Comparison of ENCODE assay signal across 20 mouse cellular contexts in the genomic region with DNA sequence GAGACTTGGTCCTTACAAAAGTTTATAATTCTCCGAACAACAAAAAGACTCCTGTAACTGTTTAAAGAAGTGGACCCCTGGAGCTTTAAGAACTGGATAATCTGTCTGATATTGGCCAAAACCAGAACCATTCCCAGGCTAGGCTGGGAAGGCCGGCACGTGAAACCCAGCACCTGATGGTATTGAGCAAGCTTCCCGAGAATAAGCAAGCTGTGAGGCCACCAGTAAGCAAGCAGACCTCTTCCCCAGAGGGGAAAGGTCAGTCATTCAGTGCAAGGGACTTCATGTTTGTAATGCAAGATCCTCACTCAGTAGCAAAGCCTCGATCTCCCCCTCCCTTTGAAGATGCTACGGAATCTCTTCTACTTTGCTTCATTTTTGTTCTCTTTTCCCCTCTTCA. TPM values are rescaled to one million over a fixed set of nuclear protein-coding genes. Genes with fewer than 3 reads are reported as not detected.
A peak's percentile ranks its signal among the peaks of the same experiment; 100 is the strongest.
DNase-seq lines count a peak whose midpoint lies in the region; ATAC-seq and TF ChIP-seq lines count a peak whose summit lies in the region.
"Had no signal": no experiment of that assay in that cellular context is flagged by ENCODE, and none has a peak within 500 bp of the region (broad histone marks: within the 10 kb centered on the region; RNA-seq: fewer than 3 reads in every experiment).

No protein-coding gene starts in this region.

- peaks cover 2% of the 10 kb centered on the region; the same call in 1 of the 2 replicates for H3K4me1 ChIP-seq in lung, adult 2 months (ENCODE audit: control insufficient read depth, insufficient read depth, low read length)
- H3K4me1 ChIP-seq in liver, postnatal 0 days (ENCODE audit: insufficient read depth): peaks cover 17% of the 10 kb centered on the region

- no peaks in the 10 kb centered on the region for H3K9me3 ChIP-seq in liver, postnatal 0 days (ENCODE audit: low read length)
- H3K9me3 ChIP-seq: embryonic facial prominence, embryonic 15.5 days; forebrain, embryonic 10.5 days; heart, embryonic 13.5 days; hindbrain, embryonic 15.5 days had no signal

- DNase-seq in kidney, adult 18-20 months: peak; percentile 11
- DNase-seq in kidney, postnatal 14 days: no peak
- peak; percentile 32 for DNase-seq in lung, postnatal 36 days
- DNase-seq in lung, adult 2 months: no peak
- DNase-seq in liver, postnatal 0 days: peak; percentile 49
- no peak for DNase-seq in right cerebral cortex, postnatal 25 days
- DNase-seq: adrenal gland, postnatal 10 days; cerebellum, adult 11-12 months; cerebellum, adult 9-10 months; cerebellum, postnatal 25 days; gastrocnemius, adult 2 months; gastrocnemius, postnatal 25 days; heart, adult 11 months; heart, postnatal 36 days had no signal

- TF ChIP-seq EP300 in liver, postnatal 0 days (IDR thresholded peaks at IDR 0.05; ENCODE audit: low read depth): peak; percentile 78

- H3K27ac ChIP-seq in liver, postnatal 0 days (ENCODE audit: low read depth): peak overlapping the region; percentile 36
- H3K27ac ChIP-seq: embryonic facial prominence, embryonic 15.5 days; forebrain, embryonic 10.5 days; gastrocnemius, adult 2 months; heart, embryonic 13.5 days; hindbrain, embryonic 15.5 days had no signal

- WGBS in lung, adult 2 months: 73% methylated on average over 6 of the region's 6 CpGs
- WGBS in liver, postnatal 0 days (ENCODE audit: insufficient replicate concordance): 66% methylated on average over 6 of the region's 6 CpGs

- H3K4me3 ChIP-seq in lung, adult 2 months (replicated peaks; ENCODE audit: extremely low read depth, low read depth, low read length): no peak overlapping the region
- no peak overlapping the region for H3K4me3 ChIP-seq in liver, postnatal 0 days (ENCODE audit: low read depth, low read length)
- H3K4me3 ChIP-seq: embryonic facial prominence, embryonic 15.5 days; erythroblast, embryonic 14.5 days; forebrain, embryonic 10.5 days; gastrocnemius, adult 2 months; heart, embryonic 13.5 days; hindbrain, embryonic 15.5 days had no signal

- no peak overlapping the region for H3K4me2 ChIP-seq in liver, postnatal 0 days (ENCODE audit: low read depth, low read length)
- H3K4me2 ChIP-seq: embryonic facial prominence, embryonic 15.5 days; heart, embryonic 13.5 days; hindbrain, embryonic 15.5 days had no signal

- no peaks in the 10 kb centered on the region for H3K27me3 ChIP-seq in liver, postnatal 0 days (ENCODE audit: insufficient read depth, low read length)
- H3K27me3 ChIP-seq: embryonic facial prominence, embryonic 15.5 days; heart, embryonic 13.5 days; hindbrain, embryonic 15.5 days had no signal

- peak; percentile 38 for ATAC-seq in liver, postnatal 0 days
- ATAC-seq: forebrain, embryonic 14.5 days had no signal

- H3K36me3 ChIP-seq in liver, postnatal 0 days (replicated peaks; ENCODE audit: insufficient read depth, low read length): peaks cover 20% of the 10 kb centered on the region

- TF ChIP-seq CTCF in lung, adult 2 months (IDR thresholded peaks at IDR 0.05; ENCODE audit: insufficient read depth, low read length): no peak
- no peak for TF ChIP-seq CTCF in liver, postnatal 0 days (IDR thresholded peaks at IDR 0.05; ENCODE audit: low read depth)

- TF ChIP-seq POLR2A in lung, adult 2 months (IDR thresholded peaks at IDR 0.05; ENCODE audit: borderline replicate concordance, extremely low read depth, low read depth, low read length): no peak

- no peak overlapping the region for H3K9ac ChIP-seq in liver, postnatal 0 days (replicated peaks)
- H3K9ac ChIP-seq: embryonic facial prominence, embryonic 15.5 days; heart, embryonic 13.5 days; hindbrain, embryonic 15.5 days had no signal

RNA-seq across cellular contexts. Expression of gene Zfyve26, which starts 3.2 kb away (rescaled TPM):
- polyA plus RNA-seq in lung, adult 2 months (2012; rRNA removed): 20.1 and 21.7 TPM in 2 replicates
- 4.2 and 4.8 TPM in 2 replicates for polyA plus RNA-seq in liver, postnatal 0 days (2015; fragmentation: Nextera tagmentation; extraction: Ambion mirVana)

RNA-seq across cellular contexts. Expression of gene Rad51b, which starts 4.2 kb away (rescaled TPM):
- 0.25 and 1.1 TPM in 2 replicates for polyA plus RNA-seq in lung, adult 2 months (2012; rRNA removed)
- 2.5 TPM in 2 replicates for polyA plus RNA-seq in liver, postnatal 0 days (2015; fragmentation: Nextera tagmentation; extraction: Ambion mirVana)

Comparison
In these comparisons a context has a peak if more than half of its experiments do, and no peak if none do; other contexts are left out.
1. DNase-seq: peak in kidney, adult 18-20 months (single experiment), lung, postnatal 36 days (single experiment) and liver, postnatal 0 days (single experiment); none in kidney, postnatal 14 days (single experiment), lung, adult 2 months (single experiment) and right cerebral cortex, postnatal 25 days (single experiment).